Mouse (Mus musculus): ENCODE measurements around the gene Ccdc32.

DNA sequence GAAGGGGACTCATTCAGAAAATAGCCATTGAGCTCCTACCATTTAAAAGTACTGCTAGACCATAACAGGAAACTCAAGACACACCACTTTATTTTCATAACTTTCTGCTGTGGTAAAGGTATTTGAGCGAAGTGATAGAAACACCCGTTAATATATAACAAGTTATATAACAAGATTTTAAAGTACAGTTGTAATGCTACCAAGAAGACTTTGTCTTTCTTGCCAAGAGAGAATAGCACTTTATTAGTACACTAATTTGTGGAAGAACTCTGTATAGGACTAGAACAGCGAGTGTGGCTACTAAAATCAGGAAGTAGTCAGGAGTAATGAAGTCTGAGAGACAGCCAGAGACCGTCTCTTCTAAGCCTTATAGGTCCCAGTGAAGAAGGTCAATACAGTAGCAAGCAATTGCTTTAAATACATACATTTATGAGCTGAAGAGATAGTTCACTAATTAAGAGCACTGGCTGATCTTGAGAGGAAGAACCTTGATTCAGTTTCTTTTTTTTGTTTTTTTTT lies 21.0 kb upstream of the Ccdc32 start:
- no peak for TF ChIP-seq TAL1 (IDR thresholded peaks at IDR 0.05; ENCODE audit: low read length)
- no peak for TF ChIP-seq GATA1 (IDR thresholded peaks at IDR 0.05; ENCODE audit: low read length)

Measured in erythroblast, embryonic 14.5 days (primary cell).